Mouse (Mus musculus) spleen, postnatal 10 days (tissue): ENCODE data around the gene Fstl4.

ENCODE experiments used
- DNase-seq, 2 experiments: peaks; one replicate each; pipeline ENCODE4 v3.0.0; 2021 to 2022; ENCODE audit warnings: low spot score in 2 of 2

The Fstl4 gene

DNA sequence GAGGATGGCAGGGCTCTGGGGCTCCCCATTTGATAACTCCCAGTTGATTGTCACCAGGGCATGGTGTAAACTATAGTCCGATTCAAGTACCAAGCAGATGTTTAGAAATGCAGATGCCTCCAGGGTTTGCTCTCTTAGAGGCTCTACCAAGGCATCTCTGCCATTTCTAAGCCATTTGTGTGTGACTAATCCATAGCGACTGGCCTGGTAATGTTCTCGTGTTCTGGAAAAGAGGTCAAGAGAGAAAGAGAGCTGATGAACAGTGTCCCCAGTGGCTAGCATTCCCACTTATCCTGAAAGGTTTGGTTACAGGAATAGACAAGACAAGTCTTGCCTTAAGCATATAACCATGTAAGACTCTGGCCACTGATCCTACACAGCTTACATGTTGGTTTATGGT, 3.5 kb downstream of the Fstl4 start:
- no peak for DNase-seq

DNA sequence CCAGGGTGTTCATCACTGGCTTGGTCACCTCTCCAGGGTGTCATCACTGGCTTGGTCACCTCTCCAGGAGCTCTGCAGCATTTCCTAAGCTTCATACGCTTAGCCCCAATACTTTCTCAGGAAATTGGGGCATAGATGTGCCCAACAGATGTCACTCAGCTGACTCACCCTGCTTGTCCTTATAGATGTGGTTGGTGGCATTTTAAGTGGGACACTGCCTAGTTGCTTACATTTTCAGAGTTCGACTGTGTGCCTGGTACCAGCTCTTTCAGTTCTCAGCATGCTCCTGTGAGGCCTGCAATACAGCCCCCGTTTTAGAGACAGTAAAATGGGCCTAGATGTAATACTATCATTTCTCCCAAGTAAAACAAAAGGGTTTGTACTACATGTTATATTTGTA, 8.6 kb downstream of the Fstl4 start:
- no peak for DNase-seq

DNA sequence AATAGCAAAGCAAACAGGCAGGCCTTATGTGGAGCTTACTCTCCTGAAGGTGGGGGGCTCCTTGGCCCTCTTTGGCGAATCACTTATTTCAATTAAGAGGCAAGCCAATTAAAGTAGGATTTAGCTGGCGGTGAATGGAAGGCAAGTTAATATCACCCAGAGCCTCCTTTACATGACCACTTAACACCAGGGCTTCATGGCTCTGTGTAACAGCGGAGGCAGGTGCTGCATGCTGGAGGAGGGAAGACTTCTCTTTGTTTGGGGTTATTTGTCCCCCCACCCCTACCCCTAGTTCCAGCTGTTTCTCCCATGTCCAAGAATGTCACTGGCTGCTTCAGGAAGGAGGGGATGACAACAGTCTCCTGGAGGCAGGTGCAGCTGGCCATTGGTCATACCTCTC, 10.9 kb downstream of the Fstl4 start:
- DNase-seq: no peak

DNA sequence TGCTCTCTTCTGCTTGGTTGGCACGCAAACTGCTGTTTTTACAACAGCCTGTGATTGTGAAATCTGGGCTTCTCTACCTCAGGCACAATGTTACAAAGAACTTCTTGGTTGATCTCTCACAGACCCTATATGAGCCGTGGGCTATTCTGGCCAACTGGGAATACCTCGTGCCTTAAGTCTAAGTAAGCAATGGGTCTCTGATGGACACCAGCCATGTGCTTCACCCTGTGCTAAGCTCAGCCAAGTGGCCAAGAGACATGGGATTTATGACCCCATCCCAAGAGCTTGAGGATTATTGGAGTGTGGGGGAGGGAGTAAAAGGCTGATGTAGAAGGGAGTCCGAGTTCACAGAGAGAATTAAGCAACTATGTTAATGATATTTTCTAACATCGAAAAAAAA, 18.0 kb downstream of the Fstl4 start:
- no peak for DNase-seq

DNA sequence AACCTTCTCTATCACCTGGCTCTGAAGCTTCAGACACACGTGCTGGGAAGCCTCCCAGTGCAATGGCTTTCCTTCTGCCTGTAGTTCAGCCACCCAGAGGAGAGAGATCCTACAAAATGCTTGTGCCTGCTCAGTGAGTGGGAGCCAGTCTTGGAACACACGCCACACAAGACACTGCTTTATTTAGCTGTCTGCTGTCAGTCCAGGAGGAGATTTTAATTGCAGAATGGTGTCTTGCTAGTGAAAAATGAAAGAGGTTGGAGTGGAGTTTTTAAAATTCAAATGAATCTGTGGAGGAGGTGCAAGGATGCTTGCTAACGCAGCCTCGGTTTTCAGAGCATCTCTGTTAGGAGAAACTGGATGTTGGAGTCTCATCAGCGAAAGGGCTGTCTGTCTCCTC, 29.9 kb downstream of the Fstl4 start:
- no peak for DNase-seq

DNA sequence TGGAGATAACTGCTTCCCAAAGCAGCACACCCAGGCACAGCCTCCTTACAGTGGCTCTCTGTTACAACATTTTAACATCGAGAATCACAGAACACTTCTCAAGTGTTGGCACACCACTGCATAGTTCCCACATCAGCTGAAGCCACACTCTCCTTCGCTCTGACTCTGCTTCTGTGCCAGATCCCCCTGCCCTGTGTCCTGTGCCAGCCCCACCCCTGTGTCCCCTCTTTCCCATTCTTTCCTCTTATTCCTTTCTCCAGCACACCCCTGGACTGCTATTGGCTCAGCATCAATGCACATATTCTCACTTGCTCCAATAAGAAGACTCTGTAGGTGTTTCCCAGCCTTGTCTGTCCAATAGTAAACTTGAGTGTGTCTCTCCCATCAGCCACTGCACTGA, 45.1 kb downstream of the Fstl4 start:
- no peak for DNase-seq

DNA sequence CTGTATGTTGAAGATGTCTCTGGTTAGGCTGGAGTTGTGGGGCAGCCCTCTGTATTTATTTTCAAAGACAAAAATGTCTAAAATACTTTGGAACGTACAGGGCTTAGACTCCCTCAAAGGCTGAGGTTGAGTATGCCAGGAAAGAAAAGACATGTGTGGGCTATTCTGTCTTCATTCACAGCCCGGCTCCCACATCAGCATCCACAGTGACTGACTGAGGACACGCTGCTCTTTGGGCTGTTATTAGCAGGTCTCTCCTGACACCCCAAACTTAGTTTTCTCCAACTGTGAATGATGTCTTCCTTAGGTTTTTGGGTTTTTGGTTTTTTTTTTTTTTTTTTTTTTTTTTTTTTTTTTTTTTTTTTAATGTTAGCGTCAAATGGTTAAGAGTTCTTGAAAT, 51.6 kb downstream of the Fstl4 start:
- no peak for DNase-seq

DNA sequence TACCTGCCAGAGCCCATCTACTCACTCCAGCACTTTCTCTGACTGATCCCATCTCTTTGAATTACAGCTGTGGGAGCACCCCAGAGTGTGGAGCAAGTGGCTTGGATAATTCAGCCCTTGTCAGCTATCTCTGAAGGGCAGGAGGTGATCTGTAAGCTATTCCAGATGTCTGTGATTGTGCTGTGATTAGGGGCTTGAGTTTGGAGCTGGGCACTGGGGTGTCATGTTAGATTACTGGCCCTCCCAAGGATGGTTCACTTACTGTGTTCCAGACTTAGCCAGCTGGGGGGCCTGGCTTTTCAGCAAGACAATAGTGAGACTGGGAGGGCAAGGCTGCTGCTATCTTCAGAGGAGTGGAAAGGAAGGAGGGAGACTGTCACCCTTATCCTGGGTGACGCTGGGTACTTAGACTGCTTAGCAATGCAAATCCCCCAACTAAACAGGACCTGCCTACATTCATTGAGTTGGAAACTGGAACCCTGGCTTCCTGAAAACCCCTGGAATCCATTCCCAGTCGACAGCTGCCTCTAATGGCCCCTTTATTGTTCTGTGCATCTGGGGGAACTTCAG, 56.0 kb downstream of the Fstl4 start:
- no peak for DNase-seq

DNA sequence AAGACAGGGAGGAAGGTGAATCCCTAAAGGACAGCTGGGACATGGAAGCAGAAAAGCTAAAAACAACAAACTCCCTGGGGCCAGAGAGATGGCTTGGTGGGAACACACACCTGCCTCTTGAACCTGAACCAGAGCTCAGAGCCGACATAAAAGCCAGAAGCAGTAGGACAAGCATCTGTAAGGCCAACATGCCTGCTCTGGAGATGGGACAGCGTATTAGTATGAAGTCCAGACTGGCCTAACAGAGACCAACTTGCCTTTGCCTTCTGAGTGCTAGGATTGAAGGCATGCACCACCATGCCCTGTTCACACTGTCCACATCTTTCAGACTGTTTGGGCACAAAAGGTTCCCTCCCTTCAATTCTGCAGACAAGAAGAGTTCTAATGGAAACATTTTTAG, 62.2 kb downstream of the Fstl4 start:
- no peak for DNase-seq

DNA sequence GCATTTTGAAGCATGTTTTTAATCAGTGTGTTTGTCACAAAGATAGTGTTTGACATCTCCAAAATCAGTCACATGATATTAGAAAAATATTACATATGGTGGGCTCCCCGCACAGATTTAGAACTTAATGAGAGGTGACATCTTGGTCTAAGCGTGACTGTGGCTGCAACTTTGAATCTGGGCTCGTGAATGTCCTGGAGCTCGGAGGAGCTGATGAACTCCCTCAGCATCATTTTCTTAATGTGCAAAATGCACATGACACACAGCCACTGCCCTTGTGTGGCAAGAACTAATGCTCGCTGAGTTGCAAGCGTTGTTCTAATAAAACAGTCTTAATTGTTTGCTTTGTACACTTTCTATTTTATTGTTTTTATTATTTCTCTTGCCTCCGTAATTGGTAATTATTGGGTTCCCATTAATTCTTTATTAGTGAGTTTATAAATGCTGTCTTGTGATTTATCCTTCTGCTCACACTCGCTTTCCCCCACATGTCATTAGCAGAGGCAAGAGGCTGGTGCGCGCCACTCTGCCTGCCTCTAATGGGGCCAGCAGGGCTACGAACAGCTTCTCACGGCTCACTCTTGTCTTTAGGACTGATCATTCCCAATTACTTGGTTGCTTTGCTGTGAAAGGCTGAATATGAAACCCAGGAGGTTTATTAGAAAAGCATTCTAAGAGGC, 67.3 kb downstream of the Fstl4 start:
- no peak for DNase-seq

DNA sequence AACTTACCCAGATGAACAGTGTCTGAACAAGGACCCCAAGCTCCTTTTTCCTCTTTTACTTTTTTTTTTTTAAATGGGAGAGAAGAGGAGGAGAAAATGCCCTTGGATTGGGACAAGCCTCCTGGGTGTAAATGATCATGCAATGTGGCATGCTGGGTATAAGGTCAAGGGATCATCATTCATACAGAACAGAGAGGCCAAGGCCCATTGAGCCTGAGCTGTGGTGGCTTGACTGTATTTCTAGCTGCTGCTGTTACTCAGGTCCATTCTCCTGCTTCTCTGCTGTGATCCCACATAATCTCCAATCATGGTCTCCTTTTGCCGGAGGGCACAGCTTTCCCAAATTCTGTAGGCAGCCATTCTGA, 67.9 kb downstream of the Fstl4 start:
- DNase-seq: no peak

DNA sequence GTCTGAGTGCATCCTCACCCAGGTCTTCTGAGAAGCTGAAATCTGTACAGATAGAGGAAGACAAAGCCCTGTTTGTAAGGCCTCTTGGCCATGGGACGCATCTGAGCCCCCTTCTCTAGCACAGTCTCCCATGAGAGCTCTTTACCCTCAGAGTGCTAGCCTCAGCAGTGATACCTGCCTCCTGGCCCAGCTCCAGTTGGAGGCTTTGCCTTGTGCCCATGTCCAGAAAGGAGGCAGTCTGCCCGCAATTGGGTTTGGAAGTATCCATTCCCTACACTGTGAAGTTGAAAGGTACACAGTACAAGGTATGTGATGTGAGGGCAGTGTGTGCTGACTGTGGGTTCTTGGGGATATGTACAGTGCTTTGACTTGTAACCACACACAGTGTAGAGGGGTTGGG, 84.3 kb downstream of the Fstl4 start:
- DNase-seq: no peak

DNA sequence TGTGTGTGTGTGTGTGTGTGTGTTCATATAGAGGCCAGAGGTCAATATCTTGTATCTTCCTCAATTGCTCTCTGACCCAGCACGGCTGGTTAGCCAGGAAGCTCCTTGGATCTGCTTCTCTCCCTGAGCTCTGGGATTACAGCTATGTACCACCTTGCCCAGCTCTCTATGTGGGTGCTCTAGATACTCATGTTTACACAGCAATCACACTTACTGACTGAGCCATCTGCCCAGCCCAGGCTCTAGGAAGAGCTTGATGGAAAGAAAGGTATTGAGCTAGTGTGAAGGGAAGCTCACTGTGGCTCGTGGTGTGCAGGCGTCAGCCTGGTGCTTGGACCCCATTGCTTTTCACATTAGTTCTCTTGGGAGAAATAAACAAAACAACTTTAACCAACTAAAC, 85.6 kb downstream of the Fstl4 start:
- no peak for DNase-seq

DNA sequence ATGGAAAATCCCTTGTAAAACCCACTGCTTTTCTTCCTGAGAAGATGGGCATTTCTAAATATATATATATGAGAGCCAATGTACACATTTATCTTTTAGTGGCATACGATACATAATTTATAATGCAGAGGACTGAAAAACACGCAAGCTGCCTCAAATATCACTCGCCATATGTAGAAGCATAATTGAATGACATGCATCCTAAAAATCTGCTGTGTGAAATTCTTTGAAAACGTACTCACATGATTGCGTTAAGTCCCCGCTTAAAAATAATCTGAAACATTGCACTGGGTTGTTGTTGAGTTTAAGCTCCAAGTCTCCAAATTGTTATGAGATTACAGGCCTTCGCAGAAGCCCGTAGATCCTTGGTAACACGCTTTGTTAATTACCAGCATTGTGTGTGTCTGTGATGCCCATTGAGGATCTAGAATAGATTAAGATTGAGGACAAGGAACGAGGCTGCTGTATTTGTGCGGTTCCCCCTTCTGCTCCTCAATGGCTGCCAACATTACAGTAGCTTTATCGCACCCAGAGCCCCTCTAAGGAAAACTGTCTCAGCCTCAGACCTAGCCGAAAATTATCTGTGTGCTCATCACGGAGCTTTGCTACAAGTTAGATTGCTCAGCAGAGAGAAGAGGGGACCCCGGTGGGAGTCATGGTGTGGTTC, 108.5 kb downstream of the Fstl4 start:
- no peak for DNase-seq

DNA sequence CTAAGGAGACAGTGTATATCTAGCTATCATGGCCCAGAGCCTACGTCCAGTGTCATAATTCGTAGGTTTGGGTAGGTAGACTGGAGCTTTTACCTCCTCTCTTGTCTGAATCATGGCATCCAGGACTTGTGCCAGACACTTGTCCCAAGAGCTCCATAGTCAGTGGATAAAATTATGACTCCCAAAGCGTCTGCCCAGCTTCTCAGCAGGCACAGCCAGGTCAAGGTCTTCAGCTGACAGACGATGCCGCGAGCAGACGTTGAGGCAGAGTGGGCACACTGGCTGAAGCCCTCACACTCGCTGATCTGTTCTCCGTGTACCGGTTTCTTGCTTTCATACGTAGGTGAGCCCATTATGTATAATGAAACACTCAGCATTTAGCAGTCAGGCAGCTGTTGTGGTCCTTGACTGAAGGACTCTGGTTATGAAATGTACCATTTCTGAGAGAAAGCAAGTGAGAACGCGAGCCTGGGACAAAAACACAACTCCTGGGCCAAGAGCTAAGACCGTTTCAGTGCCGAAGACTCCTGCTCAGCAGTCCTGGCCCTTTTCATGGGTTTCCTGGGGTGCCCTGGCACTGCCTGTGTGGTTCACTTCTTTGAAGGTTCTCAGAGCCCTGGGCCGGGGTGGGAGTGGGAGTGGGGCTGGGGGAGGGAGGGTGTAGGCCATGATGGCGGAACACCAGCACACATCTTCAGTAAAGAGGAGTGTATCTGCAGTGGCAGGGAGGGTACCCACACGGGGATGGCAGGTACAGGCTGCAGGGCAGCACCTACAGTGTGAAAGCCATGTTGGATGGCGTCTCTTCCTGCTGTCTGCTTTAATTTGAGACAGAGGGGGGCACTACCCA, 111.7 kb downstream of the Fstl4 start:
- no peak for DNase-seq

DNA sequence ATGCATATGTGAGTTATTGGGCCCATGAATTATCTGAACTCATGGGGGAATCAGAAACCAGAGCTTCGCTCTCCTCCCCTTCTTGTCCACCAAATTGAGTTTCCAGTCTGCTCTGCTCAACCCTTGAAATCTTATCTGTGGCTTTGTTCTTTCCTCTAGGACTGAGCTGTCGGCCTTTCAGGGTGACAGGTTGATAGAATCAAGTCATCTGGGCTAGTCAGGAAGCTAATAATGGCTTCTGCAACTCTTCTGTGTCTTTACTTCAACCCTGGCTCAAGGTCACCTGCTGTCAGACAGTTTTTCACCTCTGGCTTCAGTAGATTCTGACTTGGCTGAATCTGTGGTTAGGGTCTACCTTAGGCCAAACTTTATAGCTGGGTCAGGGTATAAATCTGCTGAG, 113.2 kb downstream of the Fstl4 start:
- no peak for DNase-seq

DNA sequence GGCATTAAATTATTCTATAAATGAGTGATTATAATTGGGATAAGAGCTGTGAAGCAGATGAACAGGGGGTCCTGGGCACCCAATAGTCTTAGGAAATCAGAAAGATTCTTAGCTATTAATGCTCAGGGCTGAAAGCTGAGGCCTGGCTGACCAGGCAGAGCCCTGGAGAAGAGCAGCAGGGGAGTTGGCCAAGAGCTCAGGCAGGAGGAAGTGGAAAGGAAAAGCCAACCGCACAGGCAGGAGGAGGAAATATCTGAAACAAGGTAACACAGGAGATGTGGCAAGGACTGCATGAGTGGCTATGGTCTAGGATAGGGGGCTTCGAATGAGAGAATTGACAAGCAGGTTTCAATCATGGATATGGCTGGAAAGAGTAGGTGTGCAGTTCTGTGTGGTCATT, 115.5 kb downstream of the Fstl4 start:
- no peak for DNase-seq

DNA sequence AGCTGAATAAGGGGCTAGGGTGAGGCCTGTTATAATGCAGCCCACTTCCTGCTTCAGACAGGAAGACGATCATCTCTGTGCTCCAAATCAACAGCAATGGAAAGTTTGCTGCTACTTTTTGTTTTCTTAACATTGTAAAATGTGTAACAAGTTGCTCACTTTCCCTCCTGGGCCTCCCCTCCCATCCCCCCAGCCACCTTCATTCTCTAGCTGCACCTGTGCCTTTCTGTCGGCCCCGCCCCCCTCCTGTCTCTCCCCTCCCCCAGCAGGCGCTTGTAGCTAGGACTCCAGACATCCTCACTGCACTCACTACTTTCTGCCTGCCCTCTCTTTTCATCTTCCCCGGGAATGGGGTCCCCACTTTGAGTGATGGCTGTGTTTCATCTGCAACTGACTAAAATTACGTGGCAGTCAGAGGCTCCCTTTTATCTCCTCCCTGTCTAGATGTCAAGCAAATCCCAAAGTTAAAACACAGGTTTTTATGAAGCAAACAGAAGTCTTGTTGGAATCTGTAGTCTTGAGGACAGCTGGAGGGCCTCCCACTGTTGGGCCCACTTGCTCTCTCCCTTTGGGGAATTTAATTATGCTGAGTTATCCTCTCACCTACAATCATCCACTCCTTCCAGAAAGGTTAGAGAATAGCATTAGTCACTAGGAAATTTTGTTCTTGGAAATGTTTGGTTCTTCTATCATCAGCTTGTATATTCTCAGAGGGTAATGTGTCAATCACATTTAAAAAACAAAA, 122.3 kb downstream of the Fstl4 start:
- DNase-seq: no peak

DNA sequence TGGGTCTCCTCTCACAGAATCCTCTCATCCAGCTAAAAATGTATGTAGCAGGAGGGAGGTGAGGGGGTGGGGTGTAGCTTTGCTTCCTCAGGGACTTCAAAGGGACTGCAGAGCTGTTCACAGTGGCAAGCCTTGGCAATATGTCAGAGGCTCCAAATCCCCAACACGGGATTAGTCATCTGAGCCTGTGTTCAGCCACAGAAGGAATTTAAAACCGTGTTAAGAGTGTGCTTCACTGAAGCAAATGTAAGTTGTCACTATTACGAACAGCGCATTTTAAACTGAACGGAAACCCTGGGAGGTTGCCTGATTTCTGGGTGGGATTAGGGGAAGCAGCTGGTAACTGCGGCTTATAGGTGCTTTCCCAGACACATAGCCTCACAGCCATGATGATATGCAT, 123.7 kb downstream of the Fstl4 start:
- DNase-seq: no peak

DNA sequence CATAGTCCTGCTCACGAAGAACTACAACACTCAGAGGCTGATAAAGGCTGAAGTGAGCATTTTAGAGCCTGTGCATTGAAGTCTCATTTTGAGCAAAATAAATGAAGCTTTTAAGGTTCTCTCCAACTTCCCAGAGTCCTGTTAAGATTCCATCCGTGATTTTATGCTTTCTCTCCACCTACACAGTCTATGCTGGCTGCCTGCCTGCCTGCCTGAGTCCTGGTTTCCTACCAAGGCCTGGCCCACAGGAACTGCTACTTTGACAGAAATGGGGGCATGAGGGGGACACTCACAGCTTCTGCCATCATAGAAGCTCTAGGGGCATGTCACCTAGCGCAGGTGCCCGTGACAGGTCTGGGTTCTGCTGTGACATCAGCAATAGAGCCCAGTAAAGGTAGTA, 125.1 kb downstream of the Fstl4 start:
- DNase-seq: no peak

DNA sequence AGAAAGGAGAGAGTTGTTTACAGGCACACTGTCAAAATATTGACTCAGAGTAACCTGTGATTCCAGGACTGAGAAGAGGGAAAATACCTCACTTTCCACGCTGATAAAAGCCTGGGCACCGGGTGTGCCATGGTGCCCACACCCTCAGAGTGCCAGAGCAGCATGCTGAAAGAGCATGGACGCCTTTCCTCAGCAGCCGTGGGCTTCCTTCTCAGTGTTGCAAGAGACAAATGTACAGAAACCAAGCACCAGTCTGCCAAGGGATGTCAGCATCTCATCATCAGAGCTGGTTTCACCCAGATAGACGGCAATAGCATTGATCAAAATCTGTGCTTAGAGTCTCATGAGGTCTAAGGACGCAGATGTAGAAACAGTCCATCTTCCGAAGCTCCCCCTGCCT, 125.7 kb downstream of the Fstl4 start:
- no peak for DNase-seq

DNA sequence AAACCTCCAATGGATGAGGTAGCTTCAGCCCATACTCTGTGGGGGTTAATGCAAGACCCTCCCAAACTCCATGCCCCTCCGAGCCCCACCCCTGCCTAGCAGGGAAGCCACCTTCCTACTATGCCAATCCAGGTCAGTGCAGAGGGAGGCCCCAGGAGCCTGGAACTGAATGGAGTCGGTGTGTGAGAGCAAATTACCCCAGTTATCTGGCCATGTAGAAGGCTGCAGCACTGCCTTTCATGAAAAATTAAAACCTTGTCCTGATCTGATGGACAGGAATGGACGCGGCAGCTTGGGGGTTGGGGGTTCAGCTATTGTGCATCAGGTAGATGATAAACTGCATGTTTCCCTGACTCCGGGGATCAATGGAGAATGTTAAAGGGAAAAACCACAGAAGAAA, 139.7 kb downstream of the Fstl4 start:
- no peak for DNase-seq
